Mouse (Mus musculus) CH12.LX (cell line): ENCODE results near the gene Gm20431.

Experiments used
- CTCF ChIP-seq, 2 experiments: IDR thresholded peaks in 1 of 2; conservative IDR thresholded peaks in 1 of 2; 2 replicates each; pipeline ENCODE4 v1.5.1; 2011 to 2012; ENCODE audit warnings: low read depth in 2 of 2, low read length in 2 of 2, improper control_type of control experiment in 1 of 2, inconsistent platforms in 1 of 2, mild to moderate bottlenecking in 1 of 2, moderate library complexity in 1 of 2
- EP300 ChIP-seq: IDR thresholded peaks from 2 replicates; pipeline ENCODE4 v1.6.1; 2011; ENCODE audit warnings: low read length, improper control_type of control experiment
- ETS1 ChIP-seq: conservative IDR thresholded peaks from 2 replicates; pipeline ENCODE4 v1.6.1; 2012; ENCODE audit warnings: low read depth, mild to moderate bottlenecking, inconsistent platforms, low read length, improper control_type of control experiment, moderate library complexity
- HCFC1 ChIP-seq: IDR thresholded peaks from 2 replicates; pipeline ENCODE4 v1.6.1; 2012; ENCODE audit warnings: low read depth, mild to moderate bottlenecking, inconsistent platforms, low read length, improper control_type of control experiment
- MAZ ChIP-seq: IDR thresholded peaks from 2 replicates; pipeline ENCODE4 v1.6.1; 2012; ENCODE audit warnings: low read depth, mild to moderate bottlenecking, inconsistent platforms, low read length, improper control_type of control experiment, moderate library complexity
- NRF1 ChIP-seq: IDR thresholded peaks from 2 replicates; pipeline ENCODE4 v1.6.1; 2014; ENCODE audit warnings: low read depth, mild to moderate bottlenecking, inconsistent platforms, low read length, improper control_type of control experiment, moderate library complexity
- POLR2A ChIP-seq: IDR thresholded peaks from 2 replicates; pipeline ENCODE4 v1.6.1; 2011; ENCODE audit warnings: low read depth, mild to moderate bottlenecking, improper control_type of control experiment, low read length
- ZC3H11A ChIP-seq: IDR thresholded peaks from 2 replicates; pipeline ENCODE4 v1.6.1; 2012; ENCODE audit warnings: low read depth, mild to moderate bottlenecking, inconsistent platforms, low read length, improper control_type of control experiment

- TF ChIP-seq ETS1 (no peak), CTCF (conservative IDR thresholded peaks at IDR 0.05 in 1 of 2, IDR thresholded peaks at IDR 0.05 in 1 of 2; ENCODE audit: low read depth in 2 of 2, low read length in 2 of 2) (no peak), EP300 (no peak), NRF1 (no peak), ZC3H11A (no peak), MAZ (no peak), POLR2A (no peak), HCFC1 (no peak)
Observed at GRCm38 (mm10) chr2:167688126-167688497, 26.8 kb upstream of the Gm20431 start.
